Mouse (Mus musculus): Measurements from ENCODE around the gene Nat8f5. TPM values are rescaled to one million over a fixed set of nuclear protein-coding genes. Genes with fewer than 3 reads are reported as not detected.
"Not testable (repeated sequence)": the region's sequence is repeated elsewhere in the genome, so short reads cannot be mapped to it uniquely, and the experiment has no call there.

Nat8f5 gene
- total RNA-seq, 1 experiment from 2014 or later = 6.1 TPM

DNA sequence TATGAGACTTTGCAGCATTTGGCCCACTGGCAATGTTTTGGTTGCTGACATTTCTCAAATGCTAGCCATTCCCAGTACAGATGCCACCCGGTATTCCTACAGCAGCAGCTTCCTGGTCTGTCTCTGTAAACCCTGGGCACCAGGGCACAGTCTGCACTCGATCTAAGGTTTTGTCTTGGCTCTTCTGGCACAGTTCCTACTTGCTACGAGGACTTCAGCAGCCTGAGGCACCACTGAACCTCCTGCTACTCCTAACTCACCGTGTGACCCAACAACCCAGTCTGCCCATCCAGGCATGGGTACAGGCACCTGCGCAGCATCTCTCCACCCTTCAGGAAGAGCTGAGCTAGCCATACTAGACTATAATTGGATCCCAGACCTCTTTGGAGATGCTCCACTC is 15.3 kb upstream of the Nat8f5 start:
- not testable (repeated sequence) for DNase-seq

DNA sequence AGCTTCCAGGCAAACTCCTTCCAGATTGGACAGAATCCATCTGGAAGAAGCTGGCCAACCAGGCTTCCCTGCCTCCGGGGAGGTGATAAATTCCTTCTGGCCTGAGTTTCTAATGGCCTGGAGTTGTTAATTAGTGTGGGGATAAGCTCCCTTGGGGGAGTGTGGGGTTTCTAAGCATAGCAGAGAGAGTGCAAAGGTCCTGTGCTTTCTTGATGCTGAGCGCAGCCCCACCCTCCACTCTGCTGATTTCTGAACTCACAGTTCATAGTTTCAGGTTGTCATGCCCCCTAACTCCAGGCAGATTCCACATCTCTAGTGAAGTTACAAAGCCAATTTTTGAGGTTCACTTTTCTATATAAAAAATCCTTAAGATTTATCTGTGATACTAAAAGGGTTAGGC is 14.3 kb upstream of the Nat8f5 start:
- DNase-seq = not testable (repeated sequence)

DNA sequence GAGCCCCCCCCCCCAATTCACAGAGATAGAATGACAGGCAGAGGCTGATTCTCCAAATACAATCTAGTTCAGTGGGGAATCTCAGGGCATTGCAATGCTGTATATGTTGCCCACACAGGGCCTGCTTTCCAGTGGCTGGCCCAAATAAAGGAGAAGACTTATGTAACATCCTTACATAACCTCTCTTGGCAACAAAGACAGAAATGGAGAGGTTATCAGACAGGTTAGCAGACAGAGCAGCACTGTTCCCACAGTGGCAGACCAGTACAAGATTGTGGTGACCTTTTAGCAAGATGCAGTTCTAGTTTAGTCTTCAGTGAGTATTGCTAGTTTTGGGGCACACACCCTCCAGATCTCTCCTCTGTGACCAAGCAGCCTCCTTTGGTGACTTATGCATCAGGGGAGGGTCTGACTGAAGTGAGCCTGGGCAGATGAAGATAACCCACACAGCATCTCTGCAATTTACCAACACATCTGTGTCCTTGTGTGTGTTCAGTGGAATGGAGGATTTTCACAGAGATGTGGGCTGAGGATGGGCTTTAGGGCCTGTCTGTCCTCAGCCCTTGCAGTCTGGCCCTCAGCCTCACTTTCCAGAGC is 13.8 kb upstream of the Nat8f5 start:
- not testable (repeated sequence) for DNase-seq

DNA sequence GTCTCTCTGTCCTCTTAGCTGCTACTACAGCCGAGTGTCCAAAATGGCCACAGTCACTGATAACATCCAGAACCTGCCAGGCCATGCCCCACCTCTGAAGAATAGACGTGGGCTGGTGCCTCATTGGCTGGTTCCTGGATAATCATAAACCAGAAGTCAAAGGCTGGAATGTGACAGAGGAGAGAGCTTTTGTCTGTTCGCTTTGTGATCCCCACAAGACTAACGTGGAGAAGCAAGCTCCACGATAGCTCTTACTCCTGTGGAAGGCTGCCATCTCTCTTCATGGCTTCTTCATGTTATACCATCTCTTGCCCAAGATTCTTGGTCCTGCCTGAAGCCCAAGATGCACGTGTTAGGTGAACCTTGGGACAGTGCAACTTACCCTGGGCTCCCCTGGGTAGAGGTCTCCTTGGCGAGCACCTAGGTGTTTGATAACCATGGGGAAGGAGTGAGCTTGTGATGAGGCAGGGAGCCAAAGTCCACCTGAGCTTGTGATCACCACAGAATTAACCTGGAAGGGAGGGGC is 11.1 kb upstream of the Nat8f5 start, which contains the start of gene Nat8:
Nat8 (minus strand) TSS at position 287 of the 526 bp plus-strand sequence.
- no peak for DNase-seq

DNA sequence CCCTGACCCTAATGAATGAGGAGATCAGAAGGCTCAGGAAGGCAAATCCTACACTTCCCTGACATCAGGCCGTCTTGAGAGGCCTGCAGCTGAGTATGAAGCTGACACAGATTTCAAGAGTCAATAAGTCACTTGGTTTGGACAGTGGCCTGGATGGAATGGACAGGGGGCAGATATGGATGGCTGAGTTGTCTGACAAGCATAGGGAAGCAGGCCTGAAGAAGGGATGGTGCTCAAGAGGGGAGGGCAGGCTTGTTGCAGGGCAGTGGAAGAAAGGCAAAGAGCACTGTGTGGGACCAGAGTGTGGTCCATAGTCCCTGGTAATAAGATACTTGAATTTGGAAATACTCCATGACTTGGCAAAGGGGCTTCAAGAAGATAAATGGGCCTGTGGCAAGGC is 8.7 kb upstream of the Nat8f5 start:
- DNase-seq = no peak

DNA sequence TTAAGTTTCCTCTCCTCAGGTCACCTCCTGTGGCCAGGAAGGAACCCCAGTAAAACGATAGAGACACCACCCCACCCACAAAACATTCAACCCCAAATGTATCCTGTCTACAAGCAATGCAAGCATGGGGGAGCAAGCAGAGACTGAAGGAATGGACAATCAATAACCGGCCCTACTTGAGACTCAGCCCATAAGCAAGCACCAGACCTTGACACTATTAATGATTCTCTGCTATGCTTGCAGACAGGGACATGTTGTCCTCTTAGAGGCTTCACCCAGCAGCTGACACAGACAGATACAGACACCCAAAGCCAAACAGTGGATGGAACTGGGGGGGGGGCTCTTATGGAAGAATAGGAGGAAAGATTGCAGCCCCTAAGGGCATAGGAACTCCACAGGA is 5.1 kb upstream of the Nat8f5 start:
- DNase-seq = no peak

DNA sequence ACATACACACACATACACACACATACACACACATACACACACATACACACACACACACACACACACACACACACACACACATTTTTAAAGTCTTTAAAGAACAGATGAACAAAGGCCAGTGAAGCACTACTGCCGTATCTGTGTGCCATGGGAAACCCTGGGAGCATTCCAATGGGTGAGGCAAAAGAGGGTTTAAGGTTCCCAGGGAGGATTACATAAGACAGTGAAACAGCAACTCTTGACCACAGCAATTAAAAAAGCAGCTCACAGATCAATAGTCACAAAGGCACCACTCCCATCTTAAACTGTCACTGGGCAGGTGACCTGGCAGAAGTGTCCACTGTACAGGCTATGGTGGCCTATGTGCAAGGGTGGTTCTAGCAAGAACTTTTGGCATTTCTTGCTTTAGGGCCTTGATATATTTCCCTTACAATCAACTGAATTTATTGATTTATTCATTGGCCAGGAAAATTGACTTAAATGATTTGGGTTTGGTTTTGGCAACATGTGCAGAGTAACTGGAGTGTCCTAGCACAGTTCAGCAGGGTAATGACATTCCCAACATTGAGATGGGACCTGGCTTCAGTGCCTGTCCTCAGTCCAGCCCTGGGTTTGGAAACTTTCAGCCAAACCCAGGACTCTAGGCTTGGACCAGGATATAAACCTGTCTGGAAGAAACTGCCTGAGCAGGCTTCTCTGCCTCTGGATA is 2.8 kb upstream of the Nat8f5 start:
- DNase-seq = no peak

DNA sequence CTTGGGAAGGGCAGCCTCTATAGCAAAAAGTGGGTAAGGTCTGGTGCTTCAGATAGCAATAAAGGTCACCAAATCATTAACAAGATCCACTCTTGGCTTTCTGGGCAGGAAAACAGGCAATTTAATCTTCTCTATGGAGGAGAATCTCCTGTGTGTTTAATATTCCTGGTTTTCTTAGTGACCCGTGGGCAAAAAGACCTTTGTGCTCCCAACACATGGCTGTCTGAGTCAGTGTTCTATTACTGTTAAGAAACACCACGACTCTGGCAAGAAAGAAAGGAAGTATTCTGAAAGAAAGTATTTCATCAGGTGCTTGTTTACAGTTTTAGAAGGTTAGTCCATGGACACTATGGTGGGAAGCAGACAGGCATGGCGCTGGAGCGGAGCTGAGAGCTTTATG is 1.5 kb upstream of the Nat8f5 start:
- no peak for DNase-seq

DNA sequence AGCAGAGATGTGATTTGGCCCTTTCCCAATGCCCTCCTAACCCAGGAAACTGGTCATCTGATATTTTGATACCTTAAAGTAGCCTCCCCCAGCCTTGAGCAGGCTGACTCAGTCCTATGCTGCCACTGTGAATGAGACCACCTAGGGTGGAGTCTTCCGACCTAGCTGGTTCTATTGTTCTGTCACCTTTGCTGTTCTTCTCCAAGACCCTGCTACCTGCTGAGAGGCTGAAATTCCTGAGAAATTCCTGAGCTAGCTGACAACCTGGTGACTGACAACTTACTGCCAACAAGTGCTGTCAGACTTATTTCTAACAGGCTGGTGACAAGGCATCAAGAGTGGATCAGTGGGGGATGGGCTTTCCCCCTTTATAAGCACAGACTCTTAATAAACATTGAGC is 2.4 kb downstream of the Nat8f5 start:
- no peak for DNase-seq

DNA sequence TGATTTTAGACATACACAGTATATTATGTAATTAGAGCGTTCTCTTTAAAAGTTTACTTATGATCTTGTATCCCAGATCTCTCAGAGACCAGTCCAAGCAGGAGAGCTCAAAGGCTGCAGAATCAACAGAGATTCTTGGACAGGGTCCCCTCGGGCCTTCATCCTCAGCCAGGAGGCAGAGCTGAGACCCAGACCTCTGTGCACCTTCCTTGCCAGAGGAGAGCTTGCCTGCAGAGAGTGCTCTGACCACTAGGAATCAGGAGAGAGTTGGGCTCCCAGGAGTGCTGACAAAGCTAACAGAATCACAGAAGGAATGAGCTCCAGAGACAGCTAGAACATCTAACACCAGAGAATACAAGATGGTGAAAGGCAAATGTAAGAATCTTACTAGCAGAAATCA is 7.4 kb downstream of the Nat8f5 start:
- DNase-seq = no peak

DNA sequence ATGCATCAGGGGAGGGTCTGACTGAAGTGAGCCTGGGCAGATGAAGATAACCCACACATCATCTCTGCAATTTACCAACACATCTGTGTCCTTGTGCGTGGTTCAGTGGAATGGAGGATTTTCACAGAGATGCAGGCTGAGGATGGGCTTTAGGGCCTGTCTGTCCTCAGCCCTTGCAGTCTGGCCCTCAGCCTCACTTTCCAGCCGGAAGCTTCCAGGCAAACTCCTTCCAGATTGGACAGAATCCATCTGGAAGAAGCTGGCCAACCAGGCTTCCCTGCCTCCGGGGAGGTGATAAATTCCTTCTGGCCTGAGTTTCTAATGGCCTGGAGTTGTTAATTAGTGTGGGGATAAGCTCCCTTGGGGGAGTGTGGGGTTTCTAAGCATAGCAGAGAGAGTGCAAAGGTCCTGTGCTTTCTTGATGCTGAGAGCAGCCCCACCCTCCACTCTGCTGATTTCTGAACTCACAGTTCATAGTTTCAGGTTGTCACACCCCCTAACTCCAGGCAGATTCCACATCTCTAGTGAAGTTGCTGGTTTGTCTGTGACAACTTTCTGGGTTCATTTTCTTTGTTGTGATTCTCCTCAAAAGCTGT is 9.7 kb downstream of the Nat8f5 start:
- DNase-seq = not testable (repeated sequence)

DNA sequence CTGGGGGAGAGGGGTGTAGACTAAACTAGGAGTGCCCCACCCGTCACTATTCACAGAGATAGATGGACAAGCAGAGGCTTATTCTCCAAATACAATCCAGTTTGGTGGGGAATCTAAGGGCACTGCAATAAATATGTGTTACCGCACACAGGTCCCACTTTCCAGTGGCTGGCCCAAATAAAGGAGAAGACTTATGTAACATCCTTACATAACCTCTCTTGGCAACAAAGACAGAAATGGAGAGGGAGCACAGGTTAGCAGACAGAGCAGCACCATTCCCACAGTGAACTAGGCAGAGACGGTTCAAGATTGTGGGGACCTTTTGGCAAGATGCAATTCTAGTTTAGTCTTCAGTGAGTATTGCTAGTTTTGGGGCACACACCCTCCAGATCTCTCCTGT is 10.3 kb downstream of the Nat8f5 start:
- DNase-seq = not testable (repeated sequence)

DNA sequence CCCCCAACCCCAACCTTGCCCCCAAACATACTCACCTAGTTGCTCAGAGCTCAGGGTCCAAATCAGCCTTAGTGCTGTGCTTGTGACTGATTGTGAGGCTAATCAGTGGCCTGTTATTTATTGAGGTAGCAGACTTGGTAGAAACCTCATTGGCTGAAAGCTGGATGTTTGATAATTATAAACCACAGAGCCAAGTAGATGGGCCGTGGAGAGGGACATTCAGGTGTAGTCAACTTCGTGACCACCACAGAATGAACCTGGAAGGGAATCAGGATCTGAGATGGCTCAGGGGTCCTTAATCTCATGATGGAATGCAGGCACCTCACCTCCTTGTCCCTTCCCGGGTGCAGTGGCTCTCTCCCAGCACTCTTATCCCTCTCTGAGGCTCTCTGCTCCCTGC is 11.0 kb downstream of the Nat8f5 start:
- DNase-seq = not testable (repeated sequence)

DNA sequence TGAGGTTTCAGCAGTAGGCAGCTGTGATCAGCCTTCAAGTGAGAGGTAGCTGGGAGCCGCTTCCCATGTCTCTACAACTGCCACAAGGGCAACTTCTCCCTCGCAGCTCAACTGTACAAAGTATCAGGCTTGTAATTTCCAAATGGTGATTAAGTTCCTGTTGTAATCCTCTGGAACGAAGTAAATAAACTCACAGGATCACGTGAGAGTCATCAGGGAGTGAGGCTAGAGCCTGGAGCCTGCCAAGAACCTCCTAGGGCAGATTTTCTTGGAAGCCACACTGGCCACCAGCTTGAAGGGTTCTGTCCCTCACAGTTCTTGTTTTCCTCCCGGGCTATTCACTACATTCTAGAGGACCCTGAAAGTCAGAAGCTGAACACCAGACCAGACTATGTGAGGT is 17.6 kb downstream of the Nat8f5 start:
- not testable (repeated sequence) for DNase-seq

Small RNAs within 50 kb of the gene (microRNA-seq; reads per million reads assigned to microRNA genes)
- 0 reads per million in 2 experiments for gene Mir6375

Other genes with a start within 250 kb of the Nat8f5 start
- gene Alms1, start 233.4 kb downstream of the Nat8f5 start, total RNA-seq (2021) = 12.8 and 13.4 TPM in 2 replicates
- 2.9 and 3.4 TPM in 2 replicates for gene Nat8f7, start 107.8 kb downstream of the Nat8f5 start, total RNA-seq (2021)
- gene Nat8f3, start 55.2 kb downstream of the Nat8f5 start, total RNA-seq (2021) = 1.7 TPM in 1 of 2 replicates, not detected in the other
- 1.8 and 3.2 TPM in 2 replicates for gene Nat8f6, start within 50 bp of the Nat8f5 start, total RNA-seq (2021)
- 2.0 and 4.5 TPM in 2 replicates for gene Nat8, start 11.1 kb upstream of the Nat8f5 start, total RNA-seq (2021)
- gene Nat8f2, start 48.2 kb upstream of the Nat8f5 start, total RNA-seq (2021) = 3.0 and 3.7 TPM in 2 replicates
- gene Nat8f4, start 83.9 kb upstream of the Nat8f5 start, total RNA-seq (2021) = 13.8 and 22.7 TPM in 2 replicates
- gene Tprkb, start 90.9 kb upstream of the Nat8f5 start, total RNA-seq (2021) = 49.3 and 66.9 TPM in 2 replicates
- gene Nat8f1, start 94.7 kb upstream of the Nat8f5 start, total RNA-seq (2021) = 47.2 and 69.6 TPM in 2 replicates
- gene Dusp11, start 140.7 kb upstream of the Nat8f5 start, total RNA-seq (2021) = 142 and 170 TPM in 2 replicates
- gene Figla, start 195.2 kb upstream of the Nat8f5 start, total RNA-seq (2021) = not detected in 2 replicates
- gene Add2, start 207.7 kb upstream of the Nat8f5 start, total RNA-seq (2021) = 1.3 and 2.0 TPM in 2 replicates